Mouse (Mus musculus): ENCODE results near the gene Crebrf. TPM values are rescaled to one million over a fixed set of nuclear protein-coding genes. Genes with fewer than 3 reads are reported as not detected.
A peak's percentile ranks its signal among the peaks of the same experiment; 100 is the strongest.

Gene Crebrf
- polyA plus RNA-seq, 1 experiment from 2014 or later, result 10.2 TPM

- H3K4me3 ChIP-seq (ENCODE audit: low read depth, low read length), result no peak overlapping the region
- H3K4me2 ChIP-seq (replicated peaks; ENCODE audit: low read depth, low read length), result no peak overlapping the region
- H3K36me3 ChIP-seq (ENCODE audit: control insufficient read depth, insufficient read depth, low read length), result no peaks in the 10 kb centered on the region
- WGBS, result 93% methylated on average over 2 of the region's 2 CpGs
- H3K27me3 ChIP-seq (ENCODE audit: control insufficient read depth, insufficient read depth, low read length), result no peaks in the 10 kb centered on the region
- no peak for DNase-seq (ENCODE audit: low spot score)
- no peak overlapping the region for H3K27ac ChIP-seq (ENCODE audit: low read depth, low read length)
- H3K4me1 ChIP-seq (replicated peaks; ENCODE audit: control insufficient read depth, insufficient read depth, low read length), result peaks cover 4% of the 10 kb centered on the region; the same call in 1 of the 2 replicates
- no peak overlapping the region for H3K9ac ChIP-seq (ENCODE audit: low read depth, low read length)
- ATAC-seq (ENCODE audit: low FRiP score), result no peak
- H3K9me3 ChIP-seq (ENCODE audit: control insufficient read depth, low read length), result no peaks in the 10 kb centered on the region
Measured at GRCm38 (mm10) chr17:26779471-26779870, 64.0 kb downstream of the Crebrf start.

GRCm38 (mm10) chr17:26780750-26781571 lies 65.5 kb downstream of the Crebrf start, which contains the start of gene Bnip1:
Gene Bnip1, plus strand, starts transcription at chr17:26781066.
- H3K9me3 ChIP-seq (ENCODE audit: control insufficient read depth, low read length), result no peaks in the 10 kb centered on the region
- 1% methylated on average over 42 of the region's 42 CpGs for WGBS
- peaks cover 4% of the 10 kb centered on the region; the same call in 1 of the 2 replicates for H3K4me1 ChIP-seq (replicated peaks; ENCODE audit: control insufficient read depth, insufficient read depth, low read length)
- peak within 1 kb of the TSS; percentile 74 for H3K4me3 ChIP-seq (ENCODE audit: low read depth, low read length)
- H3K27ac ChIP-seq (ENCODE audit: low read depth, low read length), result peak within 1 kb of the TSS; percentile 65
- DNase-seq (ENCODE audit: low spot score) (peak; percentile 86), ATAC-seq (ENCODE audit: low FRiP score) (peak; percentile 76; the same call in 1 of the 2 replicates)
- H3K36me3 ChIP-seq (ENCODE audit: control insufficient read depth, insufficient read depth, low read length), result no peaks in the 10 kb centered on the region
- no peaks in the 10 kb centered on the region for H3K27me3 ChIP-seq (ENCODE audit: control insufficient read depth, insufficient read depth, low read length)
- peak within 1 kb of the TSS; percentile 78 for H3K4me2 ChIP-seq (replicated peaks; ENCODE audit: low read depth, low read length)
- H3K9ac ChIP-seq (ENCODE audit: low read depth, low read length), result peak within 1 kb of the TSS; percentile 84

DNA sequence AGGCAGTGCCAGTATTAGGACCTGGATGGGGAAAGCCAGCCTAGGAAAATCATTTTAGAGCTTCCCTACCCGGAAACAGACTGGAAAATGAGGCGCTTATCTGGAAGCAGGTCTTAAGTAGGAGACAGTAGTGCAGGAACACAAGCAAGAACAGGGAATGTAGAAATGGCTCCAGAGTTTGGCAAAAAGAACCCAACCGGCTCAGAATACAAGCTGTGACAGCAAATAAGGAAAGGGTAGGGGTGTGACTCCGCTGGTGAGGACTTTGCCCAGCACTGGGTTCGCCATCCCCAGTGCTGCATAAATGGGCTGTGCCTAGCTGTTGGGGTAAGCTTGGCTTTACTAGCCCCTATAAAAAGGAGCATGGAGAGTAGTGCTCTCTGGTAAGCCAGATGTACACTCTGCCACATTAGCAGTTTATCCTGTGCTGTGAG lies 66.2 kb downstream of the Crebrf start:
- Histone ChIP-seq H3K9me3 (ENCODE audit: control insufficient read depth, low read length) (no peaks in the 10 kb centered on the region), H3K4me2 (replicated peaks; ENCODE audit: low read depth, low read length) (peak overlapping the region; percentile 78), H3K27ac (ENCODE audit: low read depth, low read length) (peak overlapping the region; percentile 65; the same call in 1 of the 2 replicates), H3K9ac (ENCODE audit: low read depth, low read length) (peak overlapping the region; percentile 84), H3K27me3 (ENCODE audit: control insufficient read depth, insufficient read depth, low read length) (no peaks in the 10 kb centered on the region), H3K4me1 (replicated peaks; ENCODE audit: control insufficient read depth, insufficient read depth, low read length) (peaks cover 4% of the 10 kb centered on the region; the same call in 1 of the 2 replicates), H3K36me3 (ENCODE audit: control insufficient read depth, insufficient read depth, low read length) (no peaks in the 10 kb centered on the region), H3K4me3 (ENCODE audit: low read depth, low read length) (peak overlapping the region; percentile 74)
- no peak for DNase-seq (ENCODE audit: low spot score)
- 28% methylated on average over 5 of the region's 5 CpGs for WGBS
- no peak for ATAC-seq (ENCODE audit: low FRiP score)

DNA sequence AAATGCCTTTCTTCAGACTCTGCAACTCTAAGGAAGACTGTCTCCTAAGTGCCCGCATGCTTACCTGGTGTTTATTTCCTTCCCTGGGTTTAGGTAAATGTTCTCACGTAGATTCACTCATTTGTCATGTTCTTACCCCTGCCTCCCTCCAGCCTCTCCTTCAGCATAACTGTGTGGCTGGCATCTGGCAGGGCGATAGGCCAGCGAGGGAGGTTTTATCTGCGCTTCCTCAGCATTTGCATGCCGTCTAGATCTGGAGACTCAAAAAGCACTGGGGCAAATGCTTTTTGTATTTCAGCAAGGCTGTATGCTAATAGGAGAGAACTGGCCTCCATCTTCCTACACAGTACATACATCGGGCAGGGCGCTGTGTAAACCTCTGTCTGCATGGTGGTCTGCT lies 69.1 kb downstream of the Crebrf start:
- H3K4me3 ChIP-seq (ENCODE audit: low read depth, low read length), result no peak overlapping the region
- H3K27me3 ChIP-seq (ENCODE audit: control insufficient read depth, insufficient read depth, low read length), result no peaks in the 10 kb centered on the region
- H3K4me1 ChIP-seq (replicated peaks; ENCODE audit: control insufficient read depth, insufficient read depth, low read length), result peaks cover 4% of the 10 kb centered on the region; the same call in 1 of the 2 replicates
- H3K9me3 ChIP-seq (ENCODE audit: control insufficient read depth, low read length), result no peaks in the 10 kb centered on the region
- 93% methylated on average over 8 of the region's 8 CpGs for WGBS
- no peak overlapping the region for H3K9ac ChIP-seq (ENCODE audit: low read depth, low read length)
- H3K4me2 ChIP-seq (replicated peaks; ENCODE audit: low read depth, low read length), result no peak overlapping the region
- H3K36me3 ChIP-seq (ENCODE audit: control insufficient read depth, insufficient read depth, low read length), result 0 out of 2 replicates have a peak, but pooled peaks cover 3% of the 10 kb centered on the region
- ATAC-seq (ENCODE audit: low FRiP score), result no peak
- no peak overlapping the region for H3K27ac ChIP-seq (ENCODE audit: low read depth, low read length)
- DNase-seq (ENCODE audit: low spot score), result no peak

DNA sequence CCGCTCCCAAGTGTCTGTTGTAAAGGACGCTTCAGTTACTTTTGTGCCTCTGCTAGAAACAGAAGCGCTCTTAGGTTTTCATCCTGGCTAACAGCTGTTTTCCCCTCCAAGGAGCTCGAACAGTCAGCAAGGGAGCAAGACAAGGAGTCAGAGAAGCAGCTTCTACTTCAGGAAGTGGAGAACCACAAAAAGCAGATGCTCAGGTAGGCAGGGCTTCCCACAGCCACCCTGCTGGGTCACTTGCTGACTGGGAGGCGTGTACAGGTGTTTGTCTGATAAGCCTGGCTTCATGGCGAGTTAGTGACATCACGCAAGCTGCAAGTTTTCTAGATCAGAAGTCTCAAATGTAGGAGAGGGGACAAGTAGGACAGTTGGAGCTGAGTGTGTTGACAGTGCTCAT lies 71.1 kb downstream of the Crebrf start:
- Histone ChIP-seq H3K9me3 (ENCODE audit: control insufficient read depth, low read length) (no peaks in the 10 kb centered on the region), H3K36me3 (ENCODE audit: control insufficient read depth, insufficient read depth, low read length) (0 out of 2 replicates have a peak, but pooled peaks cover 3% of the 10 kb centered on the region), H3K4me1 (replicated peaks; ENCODE audit: control insufficient read depth, insufficient read depth, low read length) (peaks cover 2% of the 10 kb centered on the region; the same call in 1 of the 2 replicates), H3K27me3 (ENCODE audit: control insufficient read depth, insufficient read depth, low read length) (no peaks in the 10 kb centered on the region), H3K27ac (ENCODE audit: low read depth, low read length) (no peak overlapping the region), H3K9ac (ENCODE audit: low read depth, low read length) (no peak overlapping the region), H3K4me2 (replicated peaks; ENCODE audit: low read depth, low read length) (no peak overlapping the region), H3K4me3 (ENCODE audit: low read depth, low read length) (no peak overlapping the region)
- WGBS, result 94% methylated on average over 7 of the region's 7 CpGs
- DNase-seq (ENCODE audit: low spot score) (no peak), ATAC-seq (ENCODE audit: low FRiP score) (no peak)

DNA sequence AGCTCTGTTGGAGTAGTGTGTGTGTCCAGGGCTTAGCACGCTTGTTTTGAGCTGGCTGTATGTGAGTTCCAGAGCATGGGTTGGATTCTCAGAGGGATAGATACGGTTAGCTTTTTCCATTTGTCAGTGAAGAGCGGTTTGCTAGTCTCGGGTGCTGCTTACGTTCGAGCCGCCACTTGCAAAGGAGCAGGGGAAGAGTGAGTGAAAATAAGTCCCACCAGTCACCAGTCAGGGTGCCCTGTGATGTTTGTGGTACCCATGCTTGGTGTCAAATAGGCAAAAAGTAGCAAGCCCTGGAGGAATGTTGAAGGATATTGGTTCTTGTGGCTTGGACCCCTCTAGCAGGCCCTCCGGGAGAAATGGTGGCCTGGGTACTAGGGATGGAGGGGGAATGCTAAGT lies 73.5 kb downstream of the Crebrf start:
- Histone ChIP-seq H3K9me3 (ENCODE audit: control insufficient read depth, low read length) (no peaks in the 10 kb centered on the region), H3K4me1 (replicated peaks; ENCODE audit: control insufficient read depth, insufficient read depth, low read length) (no peaks in the 10 kb centered on the region), H3K4me2 (replicated peaks; ENCODE audit: low read depth, low read length) (no peak overlapping the region), H3K4me3 (ENCODE audit: low read depth, low read length) (no peak overlapping the region), H3K27ac (ENCODE audit: low read depth, low read length) (no peak overlapping the region), H3K9ac (ENCODE audit: low read depth, low read length) (no peak overlapping the region), H3K27me3 (ENCODE audit: control insufficient read depth, insufficient read depth, low read length) (no peaks in the 10 kb centered on the region), H3K36me3 (ENCODE audit: control insufficient read depth, insufficient read depth, low read length) (0 out of 2 replicates have a peak, but pooled peaks cover 5% of the 10 kb centered on the region)
- DNase-seq (ENCODE audit: low spot score), result no peak
- 93% methylated on average over 8 of the region's 8 CpGs for WGBS
- ATAC-seq (ENCODE audit: low FRiP score), result no peak

DNA sequence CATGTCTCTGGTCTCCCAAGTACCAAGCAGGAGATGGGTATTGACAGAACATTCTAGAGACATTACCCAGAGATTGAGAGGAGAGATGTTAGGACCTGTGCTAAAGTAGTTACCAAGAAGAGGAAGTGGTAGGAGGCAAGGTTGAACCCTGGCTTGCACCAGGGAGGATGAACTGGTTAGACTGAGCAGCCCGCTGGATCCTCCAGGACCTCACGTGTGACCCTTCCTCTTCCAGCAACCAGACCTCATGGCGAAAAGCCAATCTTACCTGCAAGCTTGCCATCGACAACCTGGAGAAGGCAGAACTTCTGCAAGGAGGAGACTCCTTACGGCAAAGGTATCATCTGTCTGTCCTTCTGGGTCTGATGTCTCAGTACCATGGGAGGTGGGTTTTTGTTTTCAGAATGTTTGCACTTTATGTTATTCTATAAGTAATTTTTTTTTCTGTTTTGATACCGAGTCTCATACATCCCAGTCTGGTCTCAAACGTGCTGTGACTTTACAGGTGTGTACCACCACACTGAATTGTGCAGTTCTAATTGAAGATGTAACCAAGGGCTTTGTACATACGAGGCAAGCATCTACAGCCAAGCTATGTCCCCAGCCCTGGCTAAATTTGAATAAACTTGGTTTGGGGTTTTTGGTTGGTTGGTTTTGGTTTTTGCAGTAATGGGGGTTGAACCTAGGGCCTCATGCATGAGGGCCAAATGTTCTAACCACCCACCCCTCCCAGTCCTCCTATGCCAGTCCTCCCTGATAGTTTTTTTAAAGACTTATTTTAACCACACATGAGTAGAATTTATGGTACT lies 74.2 kb downstream of the Crebrf start:
- Histone ChIP-seq H3K27ac (ENCODE audit: low read depth, low read length) (no peak overlapping the region), H3K27me3 (ENCODE audit: control insufficient read depth, insufficient read depth, low read length) (no peaks in the 10 kb centered on the region), H3K4me3 (ENCODE audit: low read depth, low read length) (no peak overlapping the region), H3K4me2 (replicated peaks; ENCODE audit: low read depth, low read length) (no peak overlapping the region), H3K36me3 (ENCODE audit: control insufficient read depth, insufficient read depth, low read length) (0 out of 2 replicates have a peak, but pooled peaks cover 5% of the 10 kb centered on the region), H3K9me3 (ENCODE audit: control insufficient read depth, low read length) (no peaks in the 10 kb centered on the region), H3K9ac (ENCODE audit: low read depth, low read length) (no peak overlapping the region), H3K4me1 (replicated peaks; ENCODE audit: control insufficient read depth, insufficient read depth, low read length) (no peaks in the 10 kb centered on the region)
- DNase-seq (ENCODE audit: low spot score), result no peak
- 90% methylated on average over 8 of the region's 8 CpGs for WGBS
- no peak for ATAC-seq (ENCODE audit: low FRiP score)

GRCm38 (mm10) chr17:26790269-26791214 lies 75.1 kb downstream of the Crebrf start:
- no peak overlapping the region for H3K27ac ChIP-seq (ENCODE audit: low read depth, low read length)
- H3K4me1 ChIP-seq (replicated peaks; ENCODE audit: control insufficient read depth, insufficient read depth, low read length), result no peaks in the 10 kb centered on the region
- H3K4me3 ChIP-seq (ENCODE audit: low read depth, low read length), result no peak overlapping the region
- H3K36me3 ChIP-seq (ENCODE audit: control insufficient read depth, insufficient read depth, low read length), result 0 out of 2 replicates have a peak, but pooled peaks cover 5% of the 10 kb centered on the region
- DNase-seq (ENCODE audit: low spot score), result no peak
- 92% methylated on average over 11 of the region's 11 CpGs for WGBS
- H3K9me3 ChIP-seq (ENCODE audit: control insufficient read depth, low read length), result no peaks in the 10 kb centered on the region
- no peak overlapping the region for H3K4me2 ChIP-seq (replicated peaks; ENCODE audit: low read depth, low read length)
- no peak for ATAC-seq (ENCODE audit: low FRiP score)
- no peak overlapping the region for H3K9ac ChIP-seq (ENCODE audit: low read depth, low read length)
- H3K27me3 ChIP-seq (ENCODE audit: control insufficient read depth, insufficient read depth, low read length), result no peaks in the 10 kb centered on the region
